8 mouse cellular contexts compared by ENCODE assay signal in the genomic region with DNA sequence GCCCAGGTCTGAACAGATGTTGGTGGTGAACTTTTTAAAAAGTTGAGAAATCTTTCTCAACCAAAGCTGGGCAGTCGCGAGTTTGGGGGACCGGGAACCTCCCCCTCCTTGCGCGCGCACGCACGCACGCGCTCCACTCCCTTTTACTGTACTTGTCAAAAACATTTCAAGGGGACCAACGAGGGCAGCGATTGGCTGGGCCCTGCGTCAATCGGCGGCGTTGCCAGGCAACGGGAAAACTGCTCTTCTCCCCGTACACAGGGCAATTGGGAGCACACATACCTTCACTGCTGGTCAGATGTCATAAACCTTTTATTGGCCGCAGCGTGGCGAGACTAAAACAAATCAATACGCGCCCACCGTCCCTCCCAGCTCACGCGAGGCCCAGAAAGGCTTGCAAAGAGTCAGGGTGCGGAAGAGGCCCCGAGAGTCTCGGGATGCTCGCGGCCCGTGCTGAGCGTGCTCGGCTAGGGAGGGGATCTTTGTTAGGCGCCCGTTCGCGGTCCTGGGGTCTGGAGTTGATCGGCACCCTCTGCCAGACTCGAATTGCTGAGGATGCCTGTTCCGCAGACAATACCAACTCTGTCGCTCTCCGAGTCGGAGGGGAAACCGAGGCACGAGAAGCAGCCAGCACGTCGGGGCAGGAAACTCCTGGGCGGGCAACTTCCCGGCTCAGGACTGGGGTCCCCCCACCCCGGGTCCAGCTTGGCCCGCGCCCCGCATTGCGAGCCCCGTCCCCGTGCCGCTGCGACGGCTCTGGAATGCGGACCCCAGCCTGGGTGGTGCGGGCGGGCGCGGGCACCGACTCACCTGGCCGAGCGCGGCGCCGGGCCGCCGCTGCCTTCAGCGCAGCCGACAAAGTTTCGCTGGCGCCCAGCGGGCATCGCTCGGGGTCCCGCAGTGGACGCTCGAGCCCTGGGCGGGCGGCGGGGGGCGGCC.
DNase-seq lines count a peak whose midpoint lies in the region; ATAC-seq lines count a peak whose summit lies in the region.

No protein-coding gene starts in this region.

- H3K4me1 ChIP-seq in intestine, embryonic 14.5 days (replicated peaks; ENCODE audit: control insufficient read depth, insufficient read depth, low read length): peaks cover 20% of the 10 kb centered on the region

- peak overlapping the region; percentile 76 for H3K4me3 ChIP-seq in intestine, embryonic 14.5 days (ENCODE audit: low read depth, low read length)

- H3K4me2 ChIP-seq in intestine, embryonic 14.5 days (ENCODE audit: low read length): peak overlapping the region; percentile 81

- peak overlapping the region; percentile 95 for H3K27ac ChIP-seq in intestine, embryonic 14.5 days (ENCODE audit: low read depth)

- H3K9me3 ChIP-seq in intestine, embryonic 14.5 days (ENCODE audit: control insufficient read depth, low read length): no peaks in the 10 kb centered on the region

- under 1% methylated on average over 72 of the region's 87 CpGs for WGBS in intestine, embryonic 14.5 days

- peak; percentile 92 for ATAC-seq in intestine, embryonic 14.5 days (replicated peaks; ENCODE audit: low FRiP score, low TSS enrichment, low read depth)

- H3K27me3 ChIP-seq in intestine, embryonic 14.5 days (replicated peaks; ENCODE audit: control insufficient read depth, insufficient read depth, low read length): no peaks in the 10 kb centered on the region

- intact Hi-C loops in left cerebral cortex, postnatal 14 days (cut with DNase I): loop anchor here (5.0 to 10.0 kb wide), 2 partner anchors 170 to 297 kb away; partner anchors contain the start of gene Foxn3

- DNase-seq in adrenal gland, adult 18-20 months (ENCODE audit: low spot score in 2 of 2): peak; percentile 99
- DNase-seq in embryo, embryonic 11 days: peak; percentile 95
- peak; percentile 98 for DNase-seq in gastrocnemius, postnatal 25 days
- peak; percentile 100 for DNase-seq in intestine, embryonic 14.5 days (ENCODE audit: low spot score)
- DNase-seq in left cerebral cortex, postnatal 14 days (ENCODE audit: low spot score in 2 of 2): peak; percentile 97 to 100
- peak; percentile 99 for DNase-seq in mesoderm, embryonic 11.5 days (ENCODE audit: low read depth, low spot score)
- DNase-seq in right cerebral cortex, postnatal 36 days (ENCODE audit: low spot score in 2 of 2): peak; percentile 97 to 98
- peak; percentile 98 for DNase-seq in yolk sac, embryonic 10.5 days (ENCODE audit: low spot score)

- H3K9ac ChIP-seq in intestine, embryonic 14.5 days (ENCODE audit: low read length): peak overlapping the region; percentile 79

- peaks cover 11% of the 10 kb centered on the region for H3K36me3 ChIP-seq in intestine, embryonic 14.5 days (ENCODE audit: control insufficient read depth, insufficient read depth, low read length)

Comparison
In these comparisons a context has a peak if more than half of its experiments do, and no peak if none do; other contexts are left out.
1. Peak in every context shown above with its lines: DNase-seq, ATAC-seq, H3K4me3 ChIP-seq and H3K27ac ChIP-seq.